Mouse (Mus musculus): ENCODE results near the gene Scp2.

DNA sequence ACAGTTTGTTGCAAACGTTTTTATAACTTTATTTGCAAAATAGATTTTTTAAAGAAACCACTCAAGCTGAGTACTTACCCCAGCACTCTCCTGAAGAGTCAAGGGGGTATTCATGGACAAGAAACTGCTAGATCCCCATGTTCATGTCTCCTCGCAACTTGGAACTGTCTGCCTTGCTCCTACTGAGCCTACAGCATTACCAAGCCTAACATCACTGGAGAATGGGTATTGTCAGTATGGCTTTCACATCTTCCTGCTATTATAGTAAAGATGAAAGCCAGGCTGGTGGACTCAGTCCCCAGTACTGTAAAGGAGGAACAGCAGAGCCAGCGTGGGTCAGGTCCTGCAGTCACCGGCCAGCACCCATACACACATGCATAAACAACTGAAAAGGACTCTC, 48.5 kb downstream of the Scp2 start, which contains the start of gene Podn:
- TF ChIP-seq CTCF (IDR thresholded peaks at IDR 0.05; ENCODE audit: borderline replicate concordance, extremely low read depth, insufficient read depth, insufficient read length) (no peak), POLR2A (IDR thresholded peaks at IDR 0.05; ENCODE audit: borderline replicate concordance, extremely low read depth, insufficient read depth, insufficient read length, poor library complexity, severe bottlenecking) (no peak)

Data from brain, embryonic 14.5 days (tissue).